14 mouse cellular contexts compared by ENCODE assay signal in the genomic region with DNA sequence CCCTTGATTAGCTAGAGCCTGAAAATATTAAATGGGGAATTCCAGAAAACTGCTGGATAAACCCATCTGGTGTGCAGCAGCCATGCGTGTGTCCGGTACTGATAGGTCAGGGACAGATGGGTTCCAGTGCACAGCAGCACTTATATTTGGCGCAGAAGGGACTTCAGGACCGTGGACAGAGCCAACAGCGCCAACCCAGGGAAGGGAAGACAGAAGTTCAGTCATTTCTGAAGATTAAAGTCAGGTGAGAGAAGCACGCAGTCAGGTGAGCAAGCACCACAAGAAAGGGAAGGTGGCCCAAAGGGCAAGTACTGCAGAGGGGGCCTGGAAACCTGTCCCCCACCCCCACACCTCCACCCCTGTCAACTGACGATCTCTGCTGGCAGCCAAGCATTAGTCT. TPM values are rescaled to one million over a fixed set of nuclear protein-coding genes. Genes with fewer than 3 reads are reported as not detected.
DNase-seq lines count a peak whose midpoint lies in the region; ATAC-seq and TF ChIP-seq lines count a peak whose summit lies in the region.
"Had no signal": no experiment of that assay in that cellular context is flagged by ENCODE, and none has a peak within 500 bp of the region (broad histone marks: within the 10 kb centered on the region; RNA-seq: fewer than 3 reads in every experiment).

No protein-coding gene starts in this region.

- no peaks in the 10 kb centered on the region for H3K4me1 ChIP-seq in forebrain, embryonic 11.5 days (replicated peaks; ENCODE audit: control insufficient read depth, insufficient read depth, low read length)
- H3K4me1 ChIP-seq in forebrain, embryonic 12.5 days = peaks cover 12% of the 10 kb centered on the region; the same call in 1 of the 2 replicates
- no peaks in the 10 kb centered on the region for H3K4me1 ChIP-seq in lung, postnatal 0 days (ENCODE audit: insufficient read depth, low read depth, low read length)
- H3K4me1 ChIP-seq: intestine, embryonic 15.5 days had no signal

- ATAC-seq in forebrain, embryonic 11.5 days (replicated peaks; ENCODE audit: low FRiP score) = no peak
- ATAC-seq in forebrain, embryonic 12.5 days (ENCODE audit: low FRiP score) = no peak
- ATAC-seq in lung, postnatal 0 days = no peak
- ATAC-seq: intestine, embryonic 15.5 days had no signal

- no peaks in the 10 kb centered on the region for H3K36me3 ChIP-seq in forebrain, embryonic 11.5 days (ENCODE audit: control insufficient read depth, insufficient read depth, low read length)
- H3K36me3 ChIP-seq in forebrain, embryonic 12.5 days (replicated peaks) = no peaks in the 10 kb centered on the region
- H3K36me3 ChIP-seq in lung, postnatal 0 days (ENCODE audit: insufficient read depth, low read length) = no peaks in the 10 kb centered on the region
- H3K36me3 ChIP-seq: intestine, embryonic 15.5 days had no signal

- H3K9ac ChIP-seq in forebrain, embryonic 11.5 days (ENCODE audit: low read length) = no peak overlapping the region
- no peak overlapping the region for H3K9ac ChIP-seq in forebrain, embryonic 12.5 days
- H3K9ac ChIP-seq in lung, postnatal 0 days (replicated peaks; ENCODE audit: low read depth) = no peak overlapping the region
- H3K9ac ChIP-seq: intestine, embryonic 15.5 days had no signal

- H3K4me3 ChIP-seq in forebrain, embryonic 11.5 days (ENCODE audit: low read depth, low read length) = no peak overlapping the region
- no peak overlapping the region for H3K4me3 ChIP-seq in forebrain, embryonic 12.5 days (replicated peaks)
- no peak overlapping the region for H3K4me3 ChIP-seq in lung, postnatal 0 days (ENCODE audit: low read depth, low read length)
- H3K4me3 ChIP-seq: intestine, embryonic 15.5 days had no signal

- DNase-seq in forebrain, embryonic 11.5 days (ENCODE audit: low spot score) = peak; percentile 60
- DNase-seq in lung, postnatal 10 days = peak; percentile 7
- no peak for DNase-seq in lung, postnatal 0 days (ENCODE audit: low spot score)
- peak; percentile 65 for DNase-seq in embryo, embryonic 10.5 days (ENCODE audit: low spot score)
- peak; percentile 11 for DNase-seq in ovary, postnatal 36 days (ENCODE audit: low spot score)
- DNase-seq in gastrocnemius, postnatal 14 days = no peak
- no peak for DNase-seq in layer of hippocampus, adult 8-10 months (ENCODE audit: low spot score in 2 of 2)
- DNase-seq: cerebellum, adult 11-12 months; lung, postnatal 4 days had no signal

- no peak for TF ChIP-seq CTCF in lung, postnatal 0 days (IDR thresholded peaks at IDR 0.05)

- no peak for TF ChIP-seq EP300 in lung, postnatal 0 days (IDR thresholded peaks at IDR 0.05)

- no peaks in the 10 kb centered on the region for H3K27me3 ChIP-seq in forebrain, embryonic 11.5 days (ENCODE audit: control insufficient read depth, insufficient read depth, low read length)
- H3K27me3 ChIP-seq in forebrain, embryonic 12.5 days = 0 out of 2 replicates have a peak, but pooled peaks cover 9% of the 10 kb centered on the region
- H3K27me3 ChIP-seq in lung, postnatal 0 days (replicated peaks; ENCODE audit: insufficient read depth, low read length) = no peaks in the 10 kb centered on the region
- H3K27me3 ChIP-seq: intestine, embryonic 15.5 days had no signal

- H3K4me2 ChIP-seq in forebrain, embryonic 11.5 days (ENCODE audit: low read depth, low read length, severe bottlenecking) = no peak overlapping the region
- no peak overlapping the region for H3K4me2 ChIP-seq in forebrain, embryonic 12.5 days
- no peak overlapping the region for H3K4me2 ChIP-seq in lung, postnatal 0 days (replicated peaks; ENCODE audit: low read depth, low read length)
- H3K4me2 ChIP-seq: intestine, embryonic 15.5 days had no signal

- intact Hi-C loops in gastrocnemius, postnatal 14 days (cut with DNase I; ENCODE audit: low total_unique reads) = no loop called here

- H3K27ac ChIP-seq in forebrain, embryonic 11.5 days (ENCODE audit: low read depth, low read length) = no peak overlapping the region
- no peak overlapping the region for H3K27ac ChIP-seq in forebrain, embryonic 12.5 days
- H3K27ac ChIP-seq in lung, postnatal 0 days (ENCODE audit: low read length) = no peak overlapping the region
- H3K27ac ChIP-seq: intestine, embryonic 15.5 days had no signal

- H3K9me3 ChIP-seq in forebrain, embryonic 11.5 days (ENCODE audit: control insufficient read depth, low read length) = no peaks in the 10 kb centered on the region
- H3K9me3 ChIP-seq in forebrain, embryonic 12.5 days = no peaks in the 10 kb centered on the region
- no peaks in the 10 kb centered on the region for H3K9me3 ChIP-seq in lung, postnatal 0 days (ENCODE audit: low read length)
- H3K9me3 ChIP-seq: intestine, embryonic 15.5 days had no signal

- 47% methylated on average over 7 of the region's 7 CpGs for WGBS in forebrain, embryonic 11.5 days
- 50% methylated on average over 7 of the region's 7 CpGs for WGBS in forebrain, embryonic 12.5 days
- 27% methylated on average over 7 of the region's 7 CpGs for WGBS in lung, postnatal 0 days

RNA-seq across cellular contexts. Expression of gene Ccl1, which starts 7.7 kb away (rescaled TPM):
- not detected in 2 replicates for polyA plus RNA-seq in forebrain, embryonic 11.5 days (2014; fragmentation: Nextera tagmentation; extraction: Ambion mirVana)
- not detected in 2 replicates for polyA plus RNA-seq in forebrain, embryonic 12.5 days (2016; fragmentation: Nextera tagmentation; extraction: Ambion mirVana)
- not detected in 2 replicates for polyA plus RNA-seq in lung, postnatal 0 days (2015; fragmentation: Nextera tagmentation; extraction: Ambion mirVana)
- not detected for total RNA-seq in gastrocnemius, postnatal 14 days (2021)
- total RNA-seq in layer of hippocampus, adult 8-10 months (2022) = not detected
- total RNA-seq: heart, adult 18-20 months; left cerebral cortex, adult 18-20 months had no signal
- polyA plus RNA-seq: intestine, embryonic 15.5 days; spleen, adult 2 months had no signal

Comparison
In these comparisons a context has a peak if more than half of its experiments do, and no peak if none do; other contexts are left out.
1. DNase-seq: peak in forebrain, embryonic 11.5 days (single experiment), lung, postnatal 10 days (single experiment), embryo, embryonic 10.5 days (single experiment) and ovary, postnatal 36 days (single experiment); none in lung, postnatal 0 days (single experiment), gastrocnemius, postnatal 14 days (single experiment) and layer of hippocampus, adult 8-10 months (0 of 2).